Mouse (Mus musculus) NIH3T3 (cell line): ENCODE data around the gene Mpdu1.
"Not testable (repeated sequence)": the region's sequence is repeated elsewhere in the genome, so short reads cannot be mapped to it uniquely, and the experiment has no call there.

ENCODE experiments used
- DNase-seq: peaks from one replicate; pipeline ENCODE4 v3.0.0-alpha.2; 2012; ENCODE audit warnings: low read depth

Mpdu1 gene

GRCm38 (mm10) chr11:69662213-69662966 is at the start of gene Mpdu1:
TSS of gene Mpdu1 (minus strand) at chr11:69662642.
- peak; percentile 98 for DNase-seq

DNA sequence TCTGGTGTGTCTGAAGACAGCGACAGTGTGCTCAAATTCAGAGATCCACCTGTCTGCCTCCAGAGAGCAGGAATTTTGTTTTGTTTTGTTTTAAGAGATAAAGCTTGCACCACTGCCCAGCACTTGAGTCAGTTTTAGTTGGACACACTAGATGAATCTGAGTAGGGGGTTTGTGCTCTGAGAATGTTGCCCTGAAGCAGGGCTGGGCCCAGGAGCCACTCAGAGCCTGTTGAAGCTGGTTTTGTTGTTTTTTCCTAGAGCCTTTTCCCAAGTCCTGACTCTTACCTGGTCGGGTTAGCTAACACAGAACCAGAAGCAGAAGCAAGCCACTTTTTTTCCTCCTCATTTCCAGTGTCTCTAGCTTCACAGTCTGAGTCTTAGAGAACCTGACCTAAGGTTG is 48.6 kb upstream of the Mpdu1 start:
- DNase-seq: no peak

GRCm38 (mm10) chr11:69710470-69710869 is 48.0 kb upstream of the Mpdu1 start:
- no peak for DNase-seq

DNA sequence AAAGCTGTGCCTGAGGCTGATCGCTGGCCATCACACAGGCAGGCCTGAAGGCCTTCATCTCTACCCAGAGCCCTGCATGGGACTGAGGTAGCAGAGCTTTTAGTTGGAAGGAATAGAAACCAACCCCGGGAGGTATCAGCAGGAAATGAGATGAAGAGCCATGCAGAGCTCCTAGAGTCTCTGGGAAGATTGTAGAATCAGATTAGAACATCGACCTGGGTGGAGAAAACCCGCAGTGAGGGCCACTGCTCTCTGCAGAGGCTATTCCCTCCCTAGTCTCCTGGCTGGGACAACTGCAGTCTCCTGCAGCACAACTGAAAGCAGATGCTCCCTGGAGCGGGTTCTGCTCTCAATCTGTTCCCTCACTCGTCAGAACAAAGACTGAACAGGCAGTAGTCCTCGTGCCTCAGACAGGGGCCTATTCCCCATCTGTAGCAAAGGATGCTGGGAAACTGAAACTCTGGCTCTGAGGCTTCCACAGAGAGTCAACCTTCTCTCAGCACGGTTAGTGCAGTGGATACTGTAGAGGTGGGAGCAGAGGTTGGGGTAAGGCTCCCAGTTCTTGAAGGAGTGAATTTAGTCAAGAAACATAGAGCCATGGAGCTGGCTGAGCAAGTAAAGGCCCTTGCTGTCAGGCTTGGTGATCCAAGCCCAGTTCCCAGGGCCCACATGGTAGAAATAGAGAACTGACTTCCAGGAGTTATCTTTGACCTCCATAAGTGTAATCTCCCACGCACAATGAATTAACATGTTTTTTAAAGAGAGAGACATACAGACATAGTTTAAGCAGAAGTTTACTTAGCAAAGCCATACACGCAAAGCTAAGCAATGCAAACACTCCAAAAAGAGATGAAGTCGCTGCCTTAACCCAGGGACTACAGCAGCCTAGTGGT is 47.4 kb upstream of the Mpdu1 start:
- DNase-seq: peak; percentile 49

DNA sequence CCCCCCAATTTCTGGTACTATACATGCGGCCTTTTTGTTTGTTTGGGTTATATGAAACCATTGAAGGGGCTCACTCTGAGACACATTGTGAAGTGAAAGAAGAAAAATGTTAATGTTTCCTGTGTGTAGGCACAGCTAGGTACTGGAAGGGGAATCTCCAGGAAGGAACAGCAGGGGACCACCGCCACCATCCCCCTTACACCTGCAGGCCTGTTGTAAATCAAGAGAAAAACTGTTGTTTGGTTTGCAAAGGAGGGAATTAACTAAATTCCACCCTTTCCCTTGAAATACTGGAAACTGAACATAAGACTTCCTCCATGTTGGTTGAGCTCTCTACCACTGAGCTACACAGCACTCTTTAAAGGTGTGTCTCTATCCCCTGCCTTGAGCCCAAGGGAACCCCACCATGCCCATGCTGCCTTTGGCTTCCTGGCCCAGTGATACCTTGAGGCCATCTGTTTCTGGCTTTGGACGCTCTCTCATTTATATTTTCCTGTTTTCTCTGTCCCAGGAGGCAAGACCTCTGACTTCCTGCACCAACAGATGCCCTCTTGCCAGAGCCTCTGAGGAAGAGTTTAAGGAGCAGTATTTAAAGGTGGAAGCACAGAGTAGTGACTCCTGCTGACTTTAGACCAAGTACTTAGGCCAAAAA is 46.3 kb upstream of the Mpdu1 start:
- DNase-seq: no peak

DNA sequence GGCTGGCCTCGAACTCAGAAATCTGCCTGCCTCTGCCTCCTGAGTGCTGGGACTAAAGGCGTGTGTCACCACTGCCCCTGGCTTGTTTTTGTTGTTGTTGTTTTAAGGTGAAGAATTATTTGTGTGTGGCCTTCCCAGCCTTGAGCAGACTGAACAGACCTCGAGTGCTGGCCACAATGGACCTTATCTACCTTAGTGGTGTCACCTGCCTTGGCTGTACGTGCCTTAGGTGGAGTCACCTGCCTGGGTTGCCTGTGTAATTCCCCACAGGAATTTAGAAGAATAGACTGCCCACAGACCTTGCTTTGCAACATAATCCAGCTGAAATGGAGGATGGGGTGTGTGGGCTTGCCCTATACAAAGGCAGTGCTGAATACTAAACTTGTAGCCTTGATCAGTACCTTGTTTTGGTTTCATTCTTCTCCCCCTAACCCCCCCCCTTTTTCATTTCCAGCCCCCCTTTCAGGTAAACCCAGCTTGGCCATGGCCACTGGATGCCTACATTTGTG is 45.5 kb upstream of the Mpdu1 start:
- no peak for DNase-seq

- DNase-seq: no peak
Measured at GRCm38 (mm10) chr11:69707480-69707847, 45.0 kb upstream of the Mpdu1 start.

DNA sequence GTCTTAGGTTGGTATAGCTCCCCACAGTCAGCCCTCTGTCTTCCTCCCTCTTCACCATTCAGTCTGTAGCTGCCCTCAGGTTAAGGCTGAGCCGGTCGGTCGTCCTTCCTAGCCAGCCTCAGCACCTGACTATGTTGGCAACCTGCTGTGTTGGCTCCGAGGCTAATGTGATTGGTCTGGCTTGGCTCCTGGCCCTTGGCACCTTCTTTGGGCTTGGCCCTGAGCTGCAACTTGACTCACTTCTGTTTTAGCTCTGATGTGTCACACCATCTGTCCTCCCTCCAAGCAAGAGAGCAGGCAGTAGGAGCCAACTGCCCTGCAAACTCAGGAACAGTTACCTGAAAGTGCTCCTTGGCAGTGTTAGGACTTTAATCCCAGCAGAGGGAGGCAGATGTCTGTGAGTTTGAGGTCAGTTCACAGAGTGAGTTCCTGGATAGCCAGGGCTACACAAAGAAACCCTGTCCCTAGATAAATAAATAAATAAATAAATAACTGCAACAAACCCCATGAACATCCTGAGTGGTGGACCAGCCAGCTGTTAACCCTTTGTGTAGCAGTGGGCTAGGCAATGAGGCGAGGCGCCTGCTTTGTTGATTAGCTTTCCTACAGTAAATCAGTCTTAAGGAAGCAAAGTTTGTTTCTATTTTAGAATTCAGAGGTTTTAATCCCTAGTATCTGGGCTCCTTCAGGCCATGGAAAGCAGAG is 44.5 kb upstream of the Mpdu1 start:
- peak; percentile 90 for DNase-seq

GRCm38 (mm10) chr11:69704613-69705010 is 42.2 kb upstream of the Mpdu1 start:
- no peak for DNase-seq

GRCm38 (mm10) chr11:69703814-69704612 is 41.6 kb upstream of the Mpdu1 start:
- no peak for DNase-seq

DNA sequence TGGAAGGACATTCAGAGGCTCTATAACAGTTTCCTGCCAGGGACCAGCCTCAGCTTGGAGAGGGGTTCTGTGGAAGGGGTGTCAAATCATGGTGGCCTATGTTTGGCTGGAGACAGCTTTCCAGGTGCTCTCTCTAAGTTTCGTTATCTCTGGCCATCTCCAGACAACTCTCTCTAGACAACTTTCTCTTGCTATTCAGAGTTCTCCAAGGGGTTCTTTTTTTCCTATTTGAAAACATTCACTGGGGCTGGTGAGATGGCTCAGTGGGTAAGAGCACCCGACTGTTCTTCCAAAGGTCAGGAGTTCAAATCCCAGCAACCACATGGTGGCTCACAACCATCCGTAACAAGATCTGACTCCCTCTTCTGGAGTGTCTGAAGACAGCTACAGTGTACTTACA is 40.9 kb upstream of the Mpdu1 start:
- not testable (repeated sequence) for DNase-seq

DNA sequence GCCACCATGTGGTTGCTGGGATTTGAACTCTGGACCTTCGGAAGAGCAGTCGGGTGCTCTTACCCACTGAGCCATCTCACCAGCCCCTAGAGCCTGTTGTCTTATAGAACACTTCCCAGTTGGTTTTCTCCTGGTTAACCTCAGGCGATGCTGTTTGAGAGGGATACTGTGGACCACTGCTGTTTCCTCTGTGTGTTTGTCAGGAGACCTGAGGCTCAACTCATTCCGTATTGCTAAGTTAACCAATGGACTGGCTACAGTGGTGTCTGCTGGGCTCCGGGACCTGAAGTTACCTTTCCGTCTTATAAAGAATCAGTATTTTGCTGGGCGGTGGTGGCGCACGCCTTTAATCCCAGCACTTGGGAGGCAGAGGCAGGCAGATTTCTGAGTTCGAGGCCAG is 40.4 kb upstream of the Mpdu1 start:
- not testable (repeated sequence) for DNase-seq

- DNase-seq: no peak
Measured at GRCm38 (mm10) chr11:69699595-69699994, 37.2 kb upstream of the Mpdu1 start.

GRCm38 (mm10) chr11:69698574-69698973 is 36.1 kb upstream of the Mpdu1 start:
- no peak for DNase-seq

- no peak for DNase-seq
Measured at GRCm38 (mm10) chr11:69697396-69697795, 35.0 kb upstream of the Mpdu1 start.

GRCm38 (mm10) chr11:69695361-69696181 is 33.1 kb upstream of the Mpdu1 start, which contains the start of the genes Tnfsf12 and Tnfsfm13:
TSS of gene Tnfsf12 (minus strand) at chr11:69695849.
TSS of gene Tnfsfm13 (minus strand) at chr11:69696098.
- peak; percentile 83 for DNase-seq

GRCm38 (mm10) chr11:69695046-69695360 is 32.6 kb upstream of the Mpdu1 start:
- no peak for DNase-seq

- DNase-seq: no peak
Measured at GRCm38 (mm10) chr11:69693421-69693965, 31.1 kb upstream of the Mpdu1 start.

GRCm38 (mm10) chr11:69692863-69693262 is 30.4 kb upstream of the Mpdu1 start:
- DNase-seq: no peak
